In genomic region chr11:80564975-80565965, GRCm38 (mm10) we compare ENCODE assay signal across 8 mouse cellular contexts.
A peak's percentile ranks its signal among the peaks of the same experiment; 100 is the strongest.
DNase-seq lines count a peak whose midpoint lies in the region; ATAC-seq and TF ChIP-seq lines count a peak whose summit lies in the region.

No protein-coding gene starts in this region.

- ATAC-seq in cerebellum, adult (ENCODE audit: insufficient number of reproducible peaks, low FRiP score, low TSS enrichment) = no peak
- no peak for ATAC-seq in midbrain, embryonic 15.5 days (replicated peaks)
- no peak for ATAC-seq in erythroblast, adult 5-6 weeks (replicated peaks; ENCODE audit: low FRiP score, poor library complexity, severe bottlenecking)

- TF ChIP-seq CTCF in left cerebral cortex, adult 2 months (IDR thresholded peaks at IDR 0.05) = no peak

- H3K4me2 ChIP-seq in midbrain, embryonic 15.5 days = no peak overlapping the region

- intact Hi-C loops in left cerebral cortex, adult 2 months (cut with DNase I) = no loop called here

- H3K9me3 ChIP-seq in midbrain, embryonic 15.5 days = no peaks in the 10 kb centered on the region

- no peak overlapping the region for H3K9ac ChIP-seq in midbrain, embryonic 15.5 days

- 60% methylated on average over 7 of the region's 7 CpGs for WGBS in midbrain, embryonic 15.5 days

- no peak overlapping the region for H3K4me3 ChIP-seq in left cerebral cortex, adult 2 months
- no peak overlapping the region for H3K4me3 ChIP-seq in midbrain, embryonic 15.5 days

- H3K36me3 ChIP-seq in midbrain, embryonic 15.5 days (replicated peaks) = no peaks in the 10 kb centered on the region

- H3K27ac ChIP-seq in left cerebral cortex, adult 2 months = peak overlapping the region; percentile 10
- H3K27ac ChIP-seq in midbrain, embryonic 15.5 days = 0 out of 2 replicates have a peak overlapping the region, but pooled peaks have one; percentile 4

- no peaks in the 10 kb centered on the region for H3K27me3 ChIP-seq in midbrain, embryonic 15.5 days (replicated peaks)

- peak; percentile 17 for DNase-seq in cerebellum, adult 11 months
- no peak for DNase-seq in left cerebral cortex, adult 2 months (ENCODE audit: extremely low spot score in 1 of 2, low spot score in 2 of 2)
- no peak for DNase-seq in left cerebral cortex, adult 9 months (ENCODE audit: low spot score in 2 of 2)
- DNase-seq in cerebellum, postnatal 25 days = peak; percentile 13 to 36
- DNase-seq in frontal cortex, postnatal 14 days (ENCODE audit: low spot score in 2 of 2) = no peak

- H3K4me1 ChIP-seq in midbrain, embryonic 15.5 days = peaks cover 26% of the 10 kb centered on the region

Comparison
In these comparisons a context has a peak if more than half of its experiments do, and no peak if none do; other contexts are left out.
1. DNase-seq: peak in cerebellum, adult 11 months (single experiment) and cerebellum, postnatal 25 days (2 of 2); none in left cerebral cortex, adult 2 months (0 of 2), left cerebral cortex, adult 9 months (0 of 2) and frontal cortex, postnatal 14 days (0 of 2).